Mouse (Mus musculus) brain, embryonic 14.5 days (tissue): ENCODE data around the gene Endou.

Experiments
- CTCF ChIP-seq: fragments of 200-500 bp; IDR thresholded peaks from 2 replicates; pipeline ENCODE4 v1.5.1; 2012; ENCODE audit warnings: inconsistent platforms, mild to moderate bottlenecking, moderate library complexity, borderline replicate concordance; ENCODE audit not compliant: insufficient read depth, insufficient read length; ENCODE audit errors: extremely low read depth
- POLR2A ChIP-seq: fragments of 200-500 bp; IDR thresholded peaks from 2 replicates; pipeline ENCODE4 v1.6.1; 2012; ENCODE audit warnings: mild to moderate bottlenecking, inconsistent platforms, borderline replicate concordance; ENCODE audit not compliant: poor library complexity, insufficient read depth, insufficient read length, severe bottlenecking; ENCODE audit errors: extremely low read depth

DNA sequence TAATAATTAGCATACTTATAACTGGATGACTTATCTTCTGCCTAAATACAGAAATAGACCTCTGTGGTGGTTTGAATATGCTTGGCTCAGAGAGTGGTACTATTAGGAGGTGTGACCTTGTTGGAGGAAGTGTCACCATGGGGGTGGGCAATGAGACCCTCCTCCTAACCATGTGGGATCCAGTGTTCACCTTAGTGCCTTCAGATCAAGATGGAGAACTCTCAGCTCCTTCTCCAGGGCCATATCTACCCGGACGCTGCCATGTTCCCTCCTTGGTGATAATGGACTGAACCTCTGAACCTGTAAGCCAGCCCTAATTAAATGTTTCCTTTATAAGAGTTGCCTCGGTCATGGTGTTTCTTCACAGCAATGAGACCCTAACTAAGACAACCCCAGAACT is 53.8 kb downstream of the Endou start:
- TF ChIP-seq CTCF (no peak), POLR2A (no peak)
